Mouse (Mus musculus) heart, adult 9 months (tissue): ENCODE data around the gene H2-K1.
"Not testable (repeated sequence)": the region's sequence is repeated elsewhere in the genome, so short reads cannot be mapped to it uniquely, and the experiment has no call there.

Experiments used
- DNase-seq, 2 experiments: peaks; one replicate each; pipeline ENCODE4 v3.0.0; 2022; ENCODE audit warnings: low spot score in 2 of 2

Gene H2-K1

GRCm38 (mm10) chr17:34026917-34027655 is 26.9 kb upstream of the H2-K1 start:
- DNase-seq: peak; percentile 21 to 41

DNA sequence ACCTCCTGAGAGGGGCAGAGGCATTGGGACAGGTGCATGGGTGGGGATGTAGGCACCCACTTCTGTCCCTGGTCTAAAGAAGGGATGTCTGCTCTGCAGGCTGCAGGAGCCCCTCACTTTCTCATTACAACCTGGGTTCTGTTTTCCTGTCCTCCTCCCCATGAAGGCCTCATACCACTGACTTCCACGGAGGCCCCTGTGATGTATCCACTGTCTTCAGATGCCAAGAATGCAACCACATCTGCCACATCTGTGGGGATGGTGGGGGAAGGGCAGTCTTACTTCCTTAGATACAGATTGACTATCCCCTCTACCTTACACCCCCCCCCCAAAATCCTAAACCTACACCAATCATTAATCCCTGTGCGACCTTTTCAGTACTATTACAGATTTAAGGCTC is 26.1 kb upstream of the H2-K1 start:
- DNase-seq: no peak

GRCm38 (mm10) chr17:34025756-34026151 is 25.6 kb upstream of the H2-K1 start:
- DNase-seq: no peak

GRCm38 (mm10) chr17:34024861-34025755 is 25.0 kb upstream of the H2-K1 start:
- no peak for DNase-seq

- DNase-seq: peak; percentile 88 to 90
These were observed 24.2 kb upstream of the H2-K1 start, which contains the start of gene Ring1 for GRCm38 (mm10) chr17:34024317-34024821. Ring1 (minus strand) TSS chr17:34024680.

DNA sequence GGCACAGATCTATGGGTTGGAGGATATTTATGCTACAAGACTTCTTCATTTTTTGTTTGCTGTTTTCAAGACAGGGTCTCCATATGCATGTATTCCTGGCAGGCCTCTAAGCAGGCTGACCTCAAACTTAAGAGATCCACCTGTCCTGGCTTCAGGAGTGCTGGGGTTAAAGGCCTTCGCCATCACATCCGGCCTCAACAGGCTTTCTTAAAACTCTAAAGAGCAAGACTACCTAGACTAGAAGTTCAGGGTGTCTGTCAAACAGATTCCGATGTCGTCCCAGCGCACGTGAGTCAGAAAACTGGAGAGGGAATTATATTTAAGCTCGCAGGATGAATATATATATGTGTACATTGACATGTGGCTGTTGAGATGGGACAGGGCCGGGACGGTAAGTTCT is 23.5 kb upstream of the H2-K1 start:
- no peak for DNase-seq

- DNase-seq: no peak
These were observed 22.8 kb upstream of the H2-K1 start for GRCm38 (mm10) chr17:34022987-34023386.

GRCm38 (mm10) chr17:34022414-34022783 is 22.3 kb upstream of the H2-K1 start:
- DNase-seq: no peak

DNA sequence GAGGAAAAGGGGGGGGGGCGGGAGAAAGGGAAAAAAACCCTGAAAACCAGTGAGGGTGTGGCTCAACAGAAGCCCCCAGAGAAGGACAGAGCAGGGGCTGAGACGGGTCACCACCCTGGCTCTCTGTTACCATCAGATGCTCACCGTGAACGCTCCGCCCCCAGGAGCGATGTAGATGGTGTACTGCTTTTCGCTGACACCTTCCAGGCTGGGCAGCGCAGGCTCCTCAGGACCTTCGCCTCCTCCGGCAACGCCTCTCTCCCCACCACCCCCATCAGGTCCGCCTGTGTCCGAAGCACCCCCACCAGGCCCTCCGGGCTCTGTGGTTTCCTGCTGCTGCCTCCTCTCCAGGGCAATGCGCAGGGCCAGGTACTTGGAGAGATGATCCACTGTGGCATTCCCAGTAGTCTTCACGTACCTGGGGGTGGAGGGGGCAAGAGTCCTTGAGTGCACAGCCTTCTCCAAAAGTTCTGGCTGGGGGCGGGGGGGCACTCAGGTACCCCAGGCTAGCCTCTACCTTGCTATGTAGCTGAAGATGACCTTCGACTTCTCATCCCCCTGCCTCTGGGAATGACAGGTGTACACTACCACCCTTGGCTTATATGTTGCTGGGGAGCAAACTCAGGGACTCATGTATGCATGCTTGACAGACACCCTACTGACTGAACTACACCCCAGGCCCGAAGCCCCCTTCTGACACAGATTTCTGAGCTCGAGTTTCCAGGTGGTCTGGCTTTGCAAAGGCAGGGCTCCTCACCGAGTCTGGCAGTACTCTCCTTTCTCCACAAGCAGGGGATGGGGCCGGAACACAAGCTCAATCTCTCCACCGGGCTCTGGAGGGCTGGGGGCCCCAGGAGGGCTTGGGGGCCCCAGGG is 21.6 kb upstream of the H2-K1 start:
- DNase-seq: no peak

- DNase-seq: no peak
These were observed 13.3 kb upstream of the H2-K1 start for GRCm38 (mm10) chr17:34013436-34013835.

DNA sequence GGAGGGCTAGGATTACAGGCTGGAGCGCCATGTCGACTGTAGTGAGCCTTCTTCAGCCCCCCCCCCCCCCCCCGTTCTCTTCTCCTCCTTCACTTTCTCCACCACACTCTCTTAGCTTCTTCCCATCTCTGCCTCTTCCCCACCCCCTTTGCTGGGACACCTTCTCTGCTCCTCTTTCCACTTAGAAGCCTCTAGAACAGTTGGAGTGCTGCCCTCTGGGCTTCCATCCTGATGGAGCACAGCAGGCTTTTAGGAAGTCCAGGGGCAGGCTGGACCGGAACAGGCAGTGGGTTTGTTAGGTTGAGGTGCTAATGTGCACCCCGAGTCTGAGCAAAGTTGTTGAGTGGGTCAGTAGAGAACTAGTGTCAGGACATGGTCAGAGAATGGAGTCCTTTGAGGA is 10.0 kb upstream of the H2-K1 start:
- no peak for DNase-seq

GRCm38 (mm10) chr17:34006570-34006969 is 6.4 kb upstream of the H2-K1 start:
- no peak for DNase-seq

DNA sequence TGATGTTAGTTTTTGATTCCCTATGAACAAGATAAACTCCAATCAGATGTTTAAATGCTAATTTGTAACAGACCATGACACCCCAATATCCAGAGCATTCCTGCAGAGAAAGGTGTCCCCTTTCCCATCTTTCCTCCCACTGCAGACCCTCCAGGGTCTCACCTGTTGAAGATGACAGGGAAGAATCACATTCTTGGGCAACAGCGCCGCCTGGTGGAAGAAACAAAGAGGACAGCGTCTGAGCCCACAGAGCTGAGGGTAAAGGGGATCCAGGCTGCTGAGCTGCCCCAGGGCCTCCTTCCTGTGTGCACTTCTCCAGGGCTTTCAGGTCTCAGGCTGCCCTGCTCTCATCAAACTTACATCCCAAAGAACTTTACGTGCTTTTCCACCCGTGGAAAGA is 3.3 kb upstream of the H2-K1 start:
- no peak for DNase-seq

GRCm38 (mm10) chr17:34000796-34001195 is 649 bp upstream of the H2-K1 start:
- DNase-seq: not testable (repeated sequence)

GRCm38 (mm10) chr17:33999341-34000149 is 602 bp downstream of the H2-K1 start:
- peak in 1 of 2 experiments; percentile 24 for DNase-seq

DNA sequence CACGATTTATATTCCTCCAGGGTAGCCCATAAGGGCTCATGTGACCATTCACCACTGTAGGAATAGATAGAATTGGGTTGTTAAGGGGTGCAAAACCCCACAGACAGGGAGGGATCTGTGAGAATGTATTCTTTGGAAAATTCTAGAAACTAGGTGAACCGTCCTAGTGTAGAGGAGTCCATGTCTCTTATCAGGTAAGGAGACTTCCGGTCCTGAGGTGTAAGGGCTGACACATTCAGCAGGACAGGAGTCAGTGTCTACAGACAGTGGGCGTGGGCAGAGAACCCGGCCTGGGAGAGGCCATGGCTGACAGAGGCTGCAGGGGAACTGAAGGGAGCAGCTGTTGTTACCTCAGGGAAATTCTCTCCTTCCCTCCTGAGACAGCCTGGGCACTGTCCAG is 1.4 kb downstream of the H2-K1 start:
- not testable (repeated sequence) for DNase-seq

DNA sequence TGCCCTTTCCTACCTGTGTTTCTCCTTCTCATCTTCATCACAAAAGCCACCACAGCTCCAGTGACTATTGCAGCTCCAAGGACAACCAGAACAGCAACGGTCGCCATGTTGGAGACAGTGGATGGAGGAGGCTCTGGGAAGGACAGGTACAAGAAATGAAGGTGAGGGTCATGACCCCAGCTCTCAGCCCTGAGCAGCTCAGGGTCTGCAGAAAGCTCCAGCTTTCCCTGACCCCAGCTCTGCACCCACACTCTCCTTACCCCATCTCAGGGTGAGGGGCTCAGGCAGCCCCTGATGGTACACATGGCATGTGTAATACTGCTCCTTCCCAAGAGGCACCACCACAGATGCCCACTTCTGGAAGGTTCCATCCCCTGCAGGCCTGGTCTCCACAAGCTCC is 3.1 kb downstream of the H2-K1 start:
- DNase-seq: not testable (repeated sequence)

- DNase-seq: no peak
These were observed 4.5 kb downstream of the H2-K1 start for GRCm38 (mm10) chr17:33995651-33996050.

- DNase-seq: no peak
These were observed 5.2 kb downstream of the H2-K1 start for GRCm38 (mm10) chr17:33994959-33995358.

- peak in 1 of 2 experiments; percentile 36 for DNase-seq
These were observed 8.1 kb downstream of the H2-K1 start for GRCm38 (mm10) chr17:33991788-33992664.
